Mouse (Mus musculus) myocyte (in vitro differentiated cells): ENCODE data around the gene Klf4. TPM values are rescaled to one million over a fixed set of nuclear protein-coding genes. Genes with fewer than 3 reads are reported as not detected.
A peak's percentile ranks its signal among the peaks of the same experiment; 100 is the strongest.

ENCODE experiments used
- H3K27me3 ChIP-seq: one replicate; pipeline ENCODE4 v1.6.1; 2011; ENCODE audit not compliant: control insufficient read depth, insufficient read depth, insufficient read length
- H3K36me3 ChIP-seq: one replicate; pipeline ENCODE4 v1.6.1; 2011; ENCODE audit not compliant: control insufficient read depth, insufficient read depth
- H3K4me2 ChIP-seq: one replicate; pipeline ENCODE4 v1.6.1; 2011; ENCODE audit warnings: low read depth, control low read depth
- H3K4me3 ChIP-seq: one replicate; pipeline ENCODE4 v1.5.1; 2011; ENCODE audit warnings: mild to moderate bottlenecking, control low read depth, moderate library complexity
- H3K79me2 ChIP-seq: one replicate; pipeline ENCODE4 v1.6.1; 2011; ENCODE audit not compliant: control insufficient read depth, insufficient read depth
- H3ac ChIP-seq: one replicate; pipeline ENCODE4 v1.6.1; 2011; ENCODE audit not compliant: control insufficient read depth, insufficient read length
- CEBPB ChIP-seq: IDR thresholded peaks from 2 replicates; pipeline ENCODE4 v1.6.1; 2011; ENCODE audit warnings: mild to moderate bottlenecking, moderate library complexity; ENCODE audit not compliant: poor library complexity, insufficient read depth, severe bottlenecking
- E2F4 ChIP-seq: IDR thresholded peaks from one replicate; pipeline ENCODE4 v1.6.1; 2011; ENCODE audit warnings: mild to moderate bottlenecking, control low read depth, moderate library complexity; ENCODE audit not compliant: insufficient read depth
- MAX ChIP-seq: IDR thresholded peaks from one replicate; pipeline ENCODE4 v1.6.1; 2011; ENCODE audit warnings: low read depth, mild to moderate bottlenecking, control low read depth
- MYOD1 ChIP-seq, 3 experiments: IDR thresholded peaks; one replicate each; pipeline ENCODE4 v1.6.1; 2011; ENCODE audit warnings: control low read depth in 2 of 3, low read depth in 2 of 3, mild to moderate bottlenecking in 2 of 3, moderate library complexity in 1 of 3; ENCODE audit not compliant: insufficient read length in 2 of 3, control insufficient read depth in 1 of 3
- MYOG ChIP-seq, 3 experiments: IDR thresholded peaks; one replicate each; pipeline ENCODE4 v1.6.1; 2011; ENCODE audit warnings: control low read depth in 2 of 3, low read depth in 2 of 3, mild to moderate bottlenecking in 2 of 3; ENCODE audit not compliant: insufficient read length in 2 of 3, control insufficient read depth in 1 of 3, insufficient read depth in 1 of 3
- POLR2A ChIP-seq: IDR thresholded peaks from one replicate; pipeline ENCODE4 v1.6.1; 2011; ENCODE audit warnings: low read depth, mild to moderate bottlenecking, control low read depth, moderate library complexity; ENCODE audit not compliant: insufficient read length
- POLR2AphosphoS2 ChIP-seq: IDR thresholded peaks from one replicate; pipeline ENCODE4 v1.6.1; 2011; ENCODE audit warnings: low read depth, control low read depth; ENCODE audit not compliant: insufficient read length
- REST ChIP-seq: IDR thresholded peaks from one replicate; pipeline ENCODE4 v1.6.1; 2011; ENCODE audit warnings: mild to moderate bottlenecking, control low read depth, moderate library complexity; ENCODE audit not compliant: insufficient read depth, insufficient read length
- SRF ChIP-seq: IDR thresholded peaks from one replicate; pipeline ENCODE4 v1.6.1; 2011; ENCODE audit warnings: low read depth; ENCODE audit not compliant: control insufficient read depth, insufficient read length
- TCF12 ChIP-seq: IDR thresholded peaks from one replicate; pipeline ENCODE4 v1.6.1; 2011; ENCODE audit warnings: mild to moderate bottlenecking, control low read depth; ENCODE audit not compliant: poor library complexity, insufficient read depth, severe bottlenecking
- TCF3 ChIP-seq: IDR thresholded peaks from one replicate; pipeline ENCODE4 v1.6.1; 2011; ENCODE audit warnings: low read depth, control low read depth; ENCODE audit not compliant: insufficient read length
- USF1 ChIP-seq: IDR thresholded peaks from one replicate; pipeline ENCODE4 v1.6.1; 2011; ENCODE audit warnings: low read depth, mild to moderate bottlenecking, control low read depth, moderate library complexity
- polyA plus RNA-seq: library from polyadenylated mRNA; unstranded; fragments of >200 nt; fragmentation: generic; extraction: Trizol; gene quantifications from one replicate; pipeline ENCODE4 v1.2.1, GENCODE M21; 2012; ENCODE audit warnings: missing spikeins

Gene Klf4
- polyA plus RNA-seq, 1 experiment: 84.3 TPM

DNA sequence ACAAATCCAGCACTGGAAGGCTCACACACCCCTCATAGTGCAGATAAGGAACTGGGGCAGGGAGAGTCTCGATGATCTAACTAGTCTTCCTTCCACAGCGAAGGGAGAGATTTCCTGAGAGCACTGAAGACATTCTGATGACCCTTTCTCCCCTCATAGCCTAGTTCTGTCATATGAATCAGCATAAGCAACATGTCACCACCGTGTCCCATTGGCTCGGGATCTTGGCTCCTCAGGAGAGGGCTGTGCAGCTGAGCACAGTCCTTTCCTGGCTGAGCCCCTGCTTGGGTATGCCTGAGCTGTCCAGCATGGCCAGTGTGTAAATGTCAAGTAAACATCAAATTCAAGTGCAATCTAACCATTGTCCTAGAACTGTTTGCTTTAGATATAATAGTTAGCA, 9.0 kb upstream of the Klf4 start:
- Histone ChIP-seq H3K4me2 (peak overlapping the region; percentile 66), H3K36me3 (no peaks in the 10 kb centered on the region), H3K27me3 (no peaks in the 10 kb centered on the region), H3K4me3 (no peak overlapping the region), H3K79me2 (no peaks in the 10 kb centered on the region), H3ac (no peak overlapping the region)
- TF ChIP-seq USF1 (no peak), E2F4 (no peak), MAX (no peak), POLR2A (no peak), CEBPB (no peak), MYOG (IDR thresholded peaks at IDR 0.05; ENCODE audit: control insufficient read depth in 1 of 3, insufficient read depth in 1 of 3, insufficient read length in 2 of 3, low read depth in 2 of 3) (no peak), TCF12 (no peak), POLR2AphosphoS2 (peak; percentile 39), MYOD1 (IDR thresholded peaks at IDR 0.05; ENCODE audit: control insufficient read depth in 1 of 3, insufficient read length in 2 of 3, low read depth in 2 of 3) (no peak), REST (peak; percentile 17)

- Histone ChIP-seq H3K27me3 (no peaks in the 10 kb centered on the region), H3K4me3 (no peak overlapping the region), H3K36me3 (peaks cover under 1% of the 10 kb centered on the region), H3ac (no peak overlapping the region), H3K79me2 (peaks cover 19% of the 10 kb centered on the region), H3K4me2 (peak overlapping the region; percentile 88)
- no peak for TF ChIP-seq POLR2A
- no peak for TF ChIP-seq TCF3
- TF ChIP-seq POLR2AphosphoS2: peak; percentile 55
- TF ChIP-seq TCF12: no peak
- TF ChIP-seq MAX: no peak
- TF ChIP-seq MYOG (IDR thresholded peaks at IDR 0.05; ENCODE audit: control insufficient read depth in 1 of 3, insufficient read depth in 1 of 3, insufficient read length in 2 of 3, low read depth in 2 of 3): peak in 1 of 3 experiments; percentile 43
- TF ChIP-seq MYOD1 (IDR thresholded peaks at IDR 0.05; ENCODE audit: control insufficient read depth in 1 of 3, insufficient read length in 2 of 3, low read depth in 2 of 3): peak in 1 of 3 experiments; percentile 32
- no peak for TF ChIP-seq SRF
- TF ChIP-seq CEBPB: no peak
- TF ChIP-seq REST: no peak
- no peak for TF ChIP-seq E2F4
- TF ChIP-seq USF1: no peak
These were observed 2.7 kb upstream of the Klf4 start for GRCm38 (mm10) chr4:55535012-55535411.

DNA sequence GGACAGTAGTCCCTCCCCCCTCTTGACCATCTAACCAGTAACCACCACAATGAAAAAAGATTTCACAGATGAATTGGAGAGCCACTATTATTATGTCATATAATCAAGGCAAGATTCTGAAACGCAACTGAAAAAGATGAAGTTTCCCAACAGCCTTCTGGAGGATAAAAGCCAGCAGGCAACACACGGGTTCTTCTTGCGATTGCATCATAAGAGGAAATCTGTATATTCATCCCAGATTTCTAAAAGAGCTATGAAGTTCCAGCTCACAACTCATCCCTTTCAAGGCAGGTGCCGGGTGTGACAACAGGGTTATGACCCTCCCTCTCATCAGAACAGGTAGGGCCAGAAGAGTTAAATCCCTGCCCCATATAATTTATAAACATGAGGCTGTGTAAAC, 2.2 kb upstream of the Klf4 start:
- Histone ChIP-seq H3ac (no peak overlapping the region), H3K36me3 (peaks cover 5% of the 10 kb centered on the region), H3K79me2 (peaks cover 24% of the 10 kb centered on the region), H3K4me3 (peak overlapping the region; percentile 99), H3K4me2 (peak overlapping the region; percentile 88), H3K27me3 (no peaks in the 10 kb centered on the region)
- TF ChIP-seq TCF3 (no peak), REST (no peak), CEBPB (peak; percentile 96), SRF (no peak), E2F4 (no peak), MAX (no peak)

GRCm38 (mm10) chr4:55533803-55534254, 1.6 kb upstream of the Klf4 start:
- peak overlapping the region; percentile 99 for H3K4me3 ChIP-seq
- no peaks in the 10 kb centered on the region for H3K27me3 ChIP-seq
- peak overlapping the region; percentile 79 for H3ac ChIP-seq
- TF ChIP-seq MAX (no peak), TCF3 (no peak), E2F4 (no peak), POLR2A (peak; percentile 78), TCF12 (no peak), MYOG (IDR thresholded peaks at IDR 0.05; ENCODE audit: control insufficient read depth in 1 of 3, insufficient read depth in 1 of 3, insufficient read length in 2 of 3, low read depth in 2 of 3) (peak in 2 of 3 experiments; percentile 27 to 56), MYOD1 (IDR thresholded peaks at IDR 0.05; ENCODE audit: control insufficient read depth in 1 of 3, insufficient read length in 2 of 3, low read depth in 2 of 3) (peak in 1 of 3 experiments; percentile 1), USF1 (peak; percentile 38), POLR2AphosphoS2 (peak; percentile 85), CEBPB (no peak), REST (no peak), SRF (no peak)
- peaks cover 31% of the 10 kb centered on the region for H3K79me2 ChIP-seq
- H3K36me3 ChIP-seq: peaks cover 11% of the 10 kb centered on the region
- H3K4me2 ChIP-seq: peak overlapping the region; percentile 88

DNA sequence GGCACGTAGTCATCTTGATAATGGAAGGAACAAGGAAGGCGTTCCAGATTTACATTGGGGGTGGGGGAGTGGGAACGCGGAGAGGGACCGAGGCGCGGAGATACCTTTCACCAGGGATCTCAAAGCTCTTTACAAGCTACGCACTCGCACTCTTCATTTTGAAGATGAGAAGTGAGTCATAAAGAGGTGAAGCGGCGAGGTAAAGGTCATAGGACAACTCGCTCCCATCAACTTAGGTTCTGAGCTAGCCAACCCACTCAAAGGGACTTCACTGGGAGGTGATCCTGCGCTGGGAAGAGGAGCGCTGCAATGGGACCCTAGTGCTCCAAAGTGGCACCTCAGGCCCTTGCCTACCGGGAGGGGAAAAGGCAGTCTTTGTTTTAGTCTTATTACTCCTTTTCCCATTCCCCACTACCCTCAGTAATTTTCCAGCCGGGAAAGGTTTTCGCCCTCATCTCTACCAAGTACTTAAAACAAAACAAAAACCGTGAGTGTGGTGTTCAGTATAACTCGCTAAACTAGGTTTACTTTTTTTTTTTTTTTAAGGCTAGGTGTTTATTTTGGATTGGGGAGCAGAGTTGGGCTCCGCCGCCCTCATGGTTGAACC, 1.0 kb upstream of the Klf4 start:
- H3K27me3 ChIP-seq: no peaks in the 10 kb centered on the region
- peak overlapping the region; percentile 79 for H3ac ChIP-seq
- H3K36me3 ChIP-seq: peaks cover 11% of the 10 kb centered on the region
- peaks cover 32% of the 10 kb centered on the region for H3K79me2 ChIP-seq
- TF ChIP-seq MAX: no peak
- peak; percentile 28 for TF ChIP-seq POLR2A
- peak overlapping the region; percentile 99 for H3K4me3 ChIP-seq
- H3K4me2 ChIP-seq: peak overlapping the region; percentile 88
